ENCODE assay signal across 7 mouse cellular contexts in the genomic region with DNA sequence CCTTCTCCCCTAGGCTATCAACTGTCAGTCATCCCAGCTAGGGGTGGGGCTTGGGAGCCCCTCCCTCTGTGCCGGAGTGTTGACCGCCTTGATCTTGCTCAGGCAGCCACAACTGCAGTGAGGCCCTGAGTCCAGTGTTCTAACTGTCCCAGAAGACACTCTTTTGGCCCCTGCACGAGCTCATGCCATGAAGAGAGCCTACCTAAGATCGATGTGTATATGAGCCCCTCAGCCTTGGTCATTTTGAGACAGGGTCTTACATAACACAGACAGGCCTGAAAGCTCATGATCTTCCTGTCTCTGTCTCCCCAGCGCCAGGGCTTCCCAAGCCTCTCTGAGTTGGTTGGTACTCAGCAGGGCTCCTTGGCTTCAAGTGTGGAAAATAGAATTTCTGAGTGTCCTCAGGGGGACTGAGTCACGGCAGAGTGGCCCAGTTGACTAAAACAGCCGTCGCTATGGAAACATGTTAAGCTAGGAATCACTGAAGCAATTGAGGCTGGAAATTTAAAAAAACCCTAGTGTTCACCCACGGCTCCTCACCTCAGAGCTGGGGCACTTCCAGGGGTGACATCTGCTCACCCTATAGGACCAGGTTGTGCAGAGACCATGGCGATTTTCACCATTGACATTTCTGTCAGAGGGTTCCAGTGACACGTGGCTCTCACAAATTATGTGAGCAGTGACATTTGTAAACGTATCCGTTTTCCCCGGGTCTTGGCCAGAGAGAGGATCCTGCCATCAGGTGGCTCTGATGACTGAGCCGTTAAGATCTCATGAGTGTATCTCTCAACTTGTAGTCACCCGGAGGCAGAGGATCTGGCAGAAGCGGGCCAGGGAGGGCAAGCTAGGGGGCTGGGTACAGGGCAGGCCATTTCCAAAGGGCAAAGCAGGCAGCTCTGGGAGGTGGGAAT. TPM values are rescaled to one million over a fixed set of nuclear protein-coding genes. Genes with fewer than 3 reads are reported as not detected.
DNase-seq lines count a peak whose midpoint lies in the region; TF ChIP-seq lines count a peak whose summit lies in the region.

No protein-coding gene starts in this region.

- no peak overlapping the region for H3K27ac ChIP-seq in ES-E14 (ENCODE audit: insufficient read depth, low read depth, low read length, poor library complexity, severe bottlenecking)

- H3K36me3 ChIP-seq in C2C12 (ENCODE audit: control insufficient read depth, insufficient read depth) (peaks cover 11% of the 10 kb centered on the region), ES-E14 (ENCODE audit: control insufficient read depth, insufficient read depth, low read length, poor library complexity, severe bottlenecking) (peaks cover 22% of the 10 kb centered on the region)

- no peak overlapping the region for H3K9ac ChIP-seq in ES-E14 (ENCODE audit: insufficient read depth, low read depth, low read length, poor library complexity, severe bottlenecking)

- peak overlapping the region; percentile 19 for H3ac ChIP-seq in C2C12 (ENCODE audit: control insufficient read depth, insufficient read length, low read depth)

- no peak for TF ChIP-seq CTCF in C2C12 (IDR thresholded peaks at IDR 0.05; ENCODE audit: control insufficient read depth, insufficient read depth, insufficient read length)

- intact Hi-C loops in heart, postnatal 14 days (cut with DNase I): no loop called here

- H3K27me3 ChIP-seq in C2C12 (ENCODE audit: control insufficient read depth, insufficient read depth, insufficient read length): no peaks in the 10 kb centered on the region

- H3K79me3 ChIP-seq in C2C12 (ENCODE audit: low read depth): no peaks in the 10 kb centered on the region

- no peaks in the 10 kb centered on the region for H3K9me3 ChIP-seq in ES-E14 (ENCODE audit: control insufficient read depth, insufficient read depth, low read depth, low read length)

- H3K79me2 ChIP-seq in C2C12 (ENCODE audit: control insufficient read depth, insufficient read depth): no peaks in the 10 kb centered on the region

- no peak overlapping the region for H3K4me3 ChIP-seq in C2C12 (ENCODE audit: insufficient read depth, poor library complexity, severe bottlenecking)
- no peak overlapping the region for H3K4me3 ChIP-seq in ES-E14 (ENCODE audit: insufficient read depth in 1 of 2, low read depth in 1 of 2, low read length in 2 of 2, poor library complexity in 1 of 2, severe bottlenecking in 1 of 2)

- in situ Hi-C loops in ES-E14 (cut with MboI; ENCODE audit: low sequenced_read_pairs in 2 of 2, unreplicated experiment in 2 of 2): loop anchor here in 1 of 2 experiments (10.0 kb wide), 1 partner anchor 207 kb away; no protein-coding TSS in a partner anchor

- 0 out of 4 replicates have a peak, but pooled peaks cover 0 to 5% of the 10 kb centered on the region in 2 experiments for H3K4me1 ChIP-seq in ES-E14 (ENCODE audit: control insufficient read depth in 2 of 2, insufficient read depth in 2 of 2, low read length in 2 of 2, poor library complexity in 1 of 2)

- peak; percentile 28 for DNase-seq in ES-E14 (ENCODE audit: low read depth, low spot score)
- peak; percentile 73 to 81 for DNase-seq in cerebellum, postnatal 36 days
- peak; percentile 53 to 55 for DNase-seq in heart, postnatal 14 days
- peak; percentile 83 for DNase-seq in lung, postnatal 25 days (ENCODE audit: low spot score)
- no peak for DNase-seq in ovary, postnatal 10 days (ENCODE audit: low spot score)
- no peak for DNase-seq in embryo, embryonic 9.5 days (ENCODE audit: extremely low spot score)

TF ChIP-seq in C2C12, 6 proteins besides CTCF, POLR2A, EP300 and RAD21:
- TF ChIP-seq MAX (IDR thresholded peaks at IDR 0.05) (no peak), MYOD1 (IDR thresholded peaks at IDR 0.05; ENCODE audit: control insufficient read depth, insufficient read length, low read depth) (no peak), FOSL1 (IDR thresholded peaks at IDR 0.05; ENCODE audit: insufficient read depth, low read length, poor library complexity, severe bottlenecking) (no peak), CEBPB (IDR thresholded peaks at IDR 0.05; ENCODE audit: low read depth) (no peak), USF1 (IDR thresholded peaks at IDR 0.05; ENCODE audit: low read depth) (no peak), MYOG (IDR thresholded peaks at IDR 0.05; ENCODE audit: control insufficient read depth, extremely low read depth, insufficient read length) (no peak)

TF ChIP-seq in ES-E14, 5 proteins besides CTCF, POLR2A, EP300 and RAD21:
- TF ChIP-seq CHD2 (IDR thresholded peaks at IDR 0.05; ENCODE audit: low read depth, low read length): no peak
- TF ChIP-seq ZNF384 (IDR thresholded peaks at IDR 0.05; ENCODE audit: low read depth, low read length): no peak
- TF ChIP-seq MAFK (IDR thresholded peaks at IDR 0.05; ENCODE audit: insufficient read depth, low read depth, low read length): no peak
- TF ChIP-seq ZC3H11A (IDR thresholded peaks at IDR 0.05; ENCODE audit: borderline replicate concordance, low read depth, low read length): no peak
- TF ChIP-seq HCFC1 (IDR thresholded peaks at IDR 0.05; ENCODE audit: borderline replicate concordance, insufficient read depth, low read length): no peak

RNA-seq across cellular contexts. Expression of gene Eif4g3, which starts 50.7 kb away (rescaled TPM):
- polyA plus RNA-seq in C2C12 (2012; fragmentation: generic; extraction: Trizol): 24.3 TPM
- 18.7 and 31.4 TPM in 2 replicates for total RNA-seq in ES-E14 (2012; rRNA removed)
- total RNA-seq in heart, postnatal 14 days (2021): 10 to 100 TPM; 58.6 to 59.5 TPM

Comparison
In these comparisons a context has a peak if more than half of its experiments do, and no peak if none do; other contexts are left out.
1. DNase-seq: peak in ES-E14 (single experiment), cerebellum, postnatal 36 days (2 of 2), heart, postnatal 14 days (2 of 2) and lung, postnatal 25 days (single experiment); none in ovary, postnatal 10 days (single experiment) and embryo, embryonic 9.5 days (single experiment).